Mouse (Mus musculus): ENCODE results near the gene Grk6.

GRCm38 (mm10) chr13:55412643-55413307, 32.1 kb upstream of the Grk6 start:
- TF ChIP-seq MAX (IDR thresholded peaks at IDR 0.05; ENCODE audit: low read length) (no peak), RCOR1 (IDR thresholded peaks at IDR 0.05; ENCODE audit: low read depth, low read length) (no peak), CTCF (IDR thresholded peaks at IDR 0.05 in 2 of 3, conservative IDR thresholded peaks at IDR 0.05 in 1 of 3; ENCODE audit: control insufficient read depth in 1 of 3, insufficient read depth in 1 of 3, low read depth in 2 of 3, low read length in 3 of 3, poor library complexity in 1 of 3, severe bottlenecking in 1 of 3) (no peak), UBTF (IDR thresholded peaks at IDR 0.05; ENCODE audit: borderline replicate concordance, insufficient read depth, low read depth, low read length) (no peak), MEF2A (IDR thresholded peaks at IDR 0.05; ENCODE audit: extremely low read depth, insufficient replicate concordance, low read depth, low read length, poor library complexity, severe bottlenecking) (no peak), RAD21 (IDR thresholded peaks at IDR 0.05; ENCODE audit: low read depth, low read length) (no peak), EP300 (IDR thresholded peaks at IDR 0.05; ENCODE audit: low read depth in 1 of 2, low read length in 2 of 2) (no peak), ZNF384 (IDR thresholded peaks at IDR 0.05; ENCODE audit: low read depth, low read length) (no peak), TAL1 (IDR thresholded peaks at IDR 0.05; ENCODE audit: low read length) (no peak), USF1 (IDR thresholded peaks at IDR 0.05; ENCODE audit: low read depth, low read length) (peak; percentile 63), SMC3 (IDR thresholded peaks at IDR 0.05; ENCODE audit: low read depth, low read length) (no peak), MAFK (IDR thresholded peaks at IDR 0.05; ENCODE audit: borderline replicate concordance, low read depth, low read length) (no peak)
